Mouse (Mus musculus) B cell, adult 2 months (primary cell): ENCODE data around the gene Gm4302.
"Not testable (repeated sequence)": the region's sequence is repeated elsewhere in the genome, so short reads cannot be mapped to it uniquely, and the experiment has no call there.

Experiments
- DNase-seq, 2 experiments: peaks; one replicate each; pipeline ENCODE4 v3.0.0; 2022

Gm4302 gene

GRCm38 (mm10) chr10:100340536-100340935, at the start of gene Gm4302:
Gene Gm4302 (plus strand): TSS chr10:100340836.
- not testable (repeated sequence) for DNase-seq

DNA sequence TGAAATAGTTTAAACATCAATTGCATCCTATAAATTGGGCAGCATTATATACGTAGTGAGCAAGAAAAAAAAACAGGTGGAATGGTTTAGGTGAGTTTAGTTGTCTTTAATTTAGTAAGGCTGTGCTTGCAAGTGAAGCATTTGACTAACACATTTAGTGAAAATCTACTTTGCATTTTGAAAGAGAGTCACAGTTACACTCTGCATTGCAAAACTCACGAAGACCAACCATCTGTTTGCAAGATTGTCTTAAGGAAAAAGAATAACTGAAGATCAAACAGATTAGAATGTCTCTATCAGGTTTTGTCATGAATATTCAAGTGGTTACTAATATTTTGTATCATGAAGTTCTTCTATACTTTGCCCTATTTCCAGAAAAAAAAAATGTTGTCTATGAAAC, 44.5 kb upstream of the Gm4302 start:
- DNase-seq, result no peak

DNA sequence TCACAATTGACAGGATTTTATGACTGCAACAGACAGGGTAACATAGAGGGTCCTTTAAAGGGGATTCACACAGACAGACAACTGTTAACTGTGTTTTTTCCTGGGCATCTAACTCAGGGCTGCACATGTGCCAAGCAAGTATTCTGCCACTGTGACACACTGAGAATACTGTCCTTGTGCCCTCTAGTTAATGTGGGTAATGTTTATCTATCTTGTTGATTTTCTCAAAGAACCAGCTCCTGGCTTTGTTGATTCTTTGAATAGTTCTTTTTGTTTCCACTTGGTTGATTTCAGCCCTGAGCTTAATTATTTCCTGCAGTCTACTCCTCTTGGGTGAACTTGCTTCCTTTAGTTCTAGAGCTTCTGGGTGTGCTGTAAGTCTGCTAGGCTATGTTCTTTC, 40.5 kb upstream of the Gm4302 start:
- not testable (repeated sequence) for DNase-seq

GRCm38 (mm10) chr10:100335376-100335775, 5.3 kb upstream of the Gm4302 start, which contains the start of gene Gm4301:
Gene Gm4301 (plus strand): TSS chr10:100335676.
- not testable (repeated sequence) for DNase-seq

DNA sequence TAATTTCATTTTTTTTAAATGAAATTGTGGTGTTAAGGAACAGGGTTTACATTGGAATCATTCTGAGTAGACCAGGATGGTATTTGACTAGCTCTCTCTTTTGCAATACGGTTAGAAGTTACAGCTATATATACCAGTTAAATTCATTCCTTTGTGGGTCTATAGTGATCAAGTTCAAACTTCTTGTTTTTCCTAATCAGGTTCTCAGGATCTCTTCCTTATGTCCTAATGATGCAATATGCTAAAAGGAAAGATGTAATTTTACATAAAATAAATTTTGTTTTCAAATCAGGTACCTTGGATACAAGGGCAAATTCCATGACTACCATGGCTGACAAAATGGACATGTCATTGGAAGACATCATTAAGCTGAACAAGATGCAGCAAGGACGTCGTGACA, 5.0 kb downstream of the Gm4302 start, which contains the start of gene Gm4303:
Gene Gm4303, plus strand, starts transcription at position 301 of the 400 bp plus-strand sequence.
- not testable (repeated sequence) for DNase-seq

DNA sequence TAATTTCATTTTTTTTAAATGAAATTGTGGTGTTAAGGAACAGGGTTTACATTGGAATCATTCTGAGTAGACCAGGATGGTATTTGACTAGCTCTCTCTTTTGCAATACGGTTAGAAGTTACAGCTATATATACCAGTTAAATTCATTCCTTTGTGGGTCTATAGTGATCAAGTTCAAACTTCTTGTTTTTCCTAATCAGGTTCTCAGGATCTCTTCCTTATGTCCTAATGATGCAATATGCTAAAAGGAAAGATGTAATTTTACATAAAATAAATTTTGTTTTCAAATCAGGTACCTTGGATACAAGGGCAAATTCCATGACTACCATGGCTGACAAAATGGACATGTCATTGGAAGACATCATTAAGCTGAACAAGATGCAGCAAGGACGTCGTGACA, 10.2 kb downstream of the Gm4302 start, which contains the start of gene Gm4305:
Gene Gm4305, plus strand, starts transcription at position 301 of the 400 bp plus-strand sequence.
- DNase-seq, result not testable (repeated sequence)

DNA sequence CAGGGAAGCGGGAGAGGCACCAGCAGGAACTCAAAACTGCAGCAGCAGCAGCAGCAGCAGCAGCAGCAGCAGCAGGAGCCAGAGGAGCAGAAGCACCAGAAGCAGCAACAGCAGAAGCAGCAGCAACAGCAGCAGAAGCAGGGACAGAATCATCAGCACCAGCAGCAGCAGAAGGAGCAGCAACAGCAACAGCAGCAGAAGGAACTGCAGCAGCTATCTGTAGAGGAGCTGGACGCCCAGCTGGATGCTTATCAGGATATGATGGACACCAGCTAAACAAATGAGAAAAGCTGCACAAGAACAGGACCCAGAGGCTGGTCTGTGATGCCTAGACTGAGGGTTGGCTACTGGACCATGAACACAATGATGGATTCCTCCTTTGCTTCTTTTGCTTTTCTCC, 16.2 kb downstream of the Gm4302 start:
- peak in 1 of 2 experiments; percentile 1 for DNase-seq

DNA sequence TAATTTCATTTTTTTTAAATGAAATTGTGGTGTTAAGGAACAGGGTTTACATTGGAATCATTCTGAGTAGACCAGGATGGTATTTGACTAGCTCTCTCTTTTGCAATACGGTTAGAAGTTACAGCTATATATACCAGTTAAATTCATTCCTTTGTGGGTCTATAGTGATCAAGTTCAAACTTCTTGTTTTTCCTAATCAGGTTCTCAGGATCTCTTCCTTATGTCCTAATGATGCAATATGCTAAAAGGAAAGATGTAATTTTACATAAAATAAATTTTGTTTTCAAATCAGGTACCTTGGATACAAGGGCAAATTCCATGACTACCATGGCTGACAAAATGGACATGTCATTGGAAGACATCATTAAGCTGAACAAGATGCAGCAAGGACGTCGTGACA, 20.4 kb downstream of the Gm4302 start, which contains the start of gene Gm4307:
Gene Gm4307, plus strand, starts transcription at position 301 of the 400 bp plus-strand sequence.
- DNase-seq, result not testable (repeated sequence)

DNA sequence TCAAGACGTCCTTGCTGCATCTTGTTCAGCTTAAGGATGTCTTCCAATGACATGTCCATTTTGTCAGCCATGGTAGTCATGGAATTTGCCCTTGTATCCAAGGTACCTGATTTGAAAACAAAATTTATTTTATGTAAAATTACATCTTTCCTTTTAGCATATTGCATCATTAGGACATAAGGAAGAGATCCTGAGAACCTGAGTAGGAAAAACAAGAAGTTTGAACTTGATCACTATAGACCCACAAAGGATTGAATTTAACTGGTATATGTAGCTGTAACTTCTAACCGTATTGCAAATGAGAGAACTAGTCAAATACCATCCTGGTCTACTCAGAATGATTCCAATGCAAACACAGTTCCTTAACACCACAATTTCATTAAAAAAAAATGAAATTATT, 41.8 kb downstream of the Gm4302 start, which contains the start of gene Gm4312:
Gene Gm4312, minus strand, starts transcription at position 101 of the 400 bp plus-strand sequence.
- DNase-seq, result not testable (repeated sequence)
